In genomic region chr16:22807468-22808070, GRCm38 (mm10) we compare ENCODE assay signal across 8 mouse cellular contexts. TPM values are rescaled to one million over a fixed set of nuclear protein-coding genes. Genes with fewer than 3 reads are reported as not detected.
DNase-seq lines count a peak whose midpoint lies in the region; ATAC-seq and TF ChIP-seq lines count a peak whose summit lies in the region.

No protein-coding gene starts in this region.

- peak; percentile 64 for TF ChIP-seq CTCF in left cerebral cortex, adult 2 months (IDR thresholded peaks at IDR 0.05)

- ATAC-seq in embryonic facial prominence, embryonic 12.5 days (ENCODE audit: insufficient number of reproducible peaks, insufficient read depth, low FRiP score, low TSS enrichment), result no peak
- peak; percentile 72 for ATAC-seq in megakaryocyte, adult 5-6 weeks (ENCODE audit: poor library complexity, severe bottlenecking)

- H3K36me3 ChIP-seq in embryonic facial prominence, embryonic 12.5 days, result no peaks in the 10 kb centered on the region
- H3K36me3 ChIP-seq in hindbrain, embryonic 10.5 days, result no peaks in the 10 kb centered on the region

- H3K27me3 ChIP-seq in embryonic facial prominence, embryonic 12.5 days, result peaks cover 7% of the 10 kb centered on the region; the same call in 1 of the 2 replicates
- H3K27me3 ChIP-seq in hindbrain, embryonic 10.5 days (ENCODE audit: insufficient read depth, poor library complexity, severe bottlenecking), result peaks cover 40% of the 10 kb centered on the region

- no peaks in the 10 kb centered on the region for H3K9me3 ChIP-seq in embryonic facial prominence, embryonic 12.5 days
- H3K9me3 ChIP-seq in hindbrain, embryonic 10.5 days, result no peaks in the 10 kb centered on the region

- no peak overlapping the region for H3K4me3 ChIP-seq in embryonic facial prominence, embryonic 12.5 days
- H3K4me3 ChIP-seq in hindbrain, embryonic 10.5 days, result no peak overlapping the region
- H3K4me3 ChIP-seq in left cerebral cortex, adult 2 months, result peak overlapping the region; percentile 25; the same call in 1 of the 2 replicates

- H3K9ac ChIP-seq in embryonic facial prominence, embryonic 12.5 days, result no peak overlapping the region

- H3K27ac ChIP-seq in embryonic facial prominence, embryonic 12.5 days, result no peak overlapping the region
- H3K27ac ChIP-seq in hindbrain, embryonic 10.5 days, result no peak overlapping the region
- H3K27ac ChIP-seq in left cerebral cortex, adult 2 months, result no peak overlapping the region

- peak; percentile 16 to 80 for DNase-seq in adrenal gland, adult (ENCODE audit: inconsistent age in 2 of 2, low spot score in 1 of 2)
- no peak for DNase-seq in adrenal gland, postnatal 4 days (ENCODE audit: low spot score in 2 of 2)
- DNase-seq in adrenal gland, postnatal 14 days, result peak; percentile 62
- DNase-seq in hindbrain, embryonic 10.5 days (ENCODE audit: low spot score), result peak; percentile 45
- DNase-seq in left cerebral cortex, adult 2 months (ENCODE audit: extremely low spot score in 1 of 2, low spot score in 2 of 2), result peak; percentile 63 to 67
- peak; percentile 47 for DNase-seq in right cerebral cortex, postnatal 25 days

- H3K4me1 ChIP-seq in embryonic facial prominence, embryonic 12.5 days, result peaks cover 4% of the 10 kb centered on the region; the same call in 1 of the 2 replicates
- no peaks in the 10 kb centered on the region for H3K4me1 ChIP-seq in hindbrain, embryonic 10.5 days (replicated peaks)

- WGBS in embryonic facial prominence, embryonic 12.5 days, result 13% methylated on average over 17 of the region's 17 CpGs
- 17% methylated on average over 17 of the region's 17 CpGs for WGBS in hindbrain, embryonic 10.5 days

- intact Hi-C loops in left cerebral cortex, adult 2 months (cut with DNase I), result loop anchor here (1.0 to 2.0 kb wide), 2 partner anchors 243 to 505 kb away; no protein-coding TSS in a partner anchor

- peak overlapping the region; percentile 29; the same call in 1 of the 2 replicates for H3K4me2 ChIP-seq in embryonic facial prominence, embryonic 12.5 days (replicated peaks)

RNA-seq across cellular contexts. Expression of gene Crygs, which starts 3.8 kb away (rescaled TPM):
- total RNA-seq in adrenal gland, postnatal 4 days (2021), result not detected
- not detected in 2 replicates for total RNA-seq in adrenal gland, postnatal 14 days (2021)
- 0.62 and 0.88 TPM in 2 replicates for polyA plus RNA-seq in embryonic facial prominence, embryonic 12.5 days (2016; fragmentation: Nextera tagmentation; extraction: Ambion mirVana)
- polyA plus RNA-seq in hindbrain, embryonic 10.5 days (2016; fragmentation: Nextera tagmentation; extraction: Ambion mirVana), result 0.84 TPM in 1 of 2 replicates, not detected in the other
- total RNA-seq in left cerebral cortex, adult 2 months (2021), result not detected
- not detected in 2 replicates for total RNA-seq in megakaryocyte, adult 5-6 weeks (2015)
- total RNA-seq in megakaryocyte, adult 5-6 weeks (2017), result not detected in 2 replicates

RNA-seq across cellular contexts. Expression of gene Tbccd1, which starts 49.9 kb away (rescaled TPM):
- total RNA-seq in adrenal gland, postnatal 4 days (2021), result 10 to 100 TPM; 21.4 to 23.4 TPM
- 18.3 and 18.5 TPM in 2 replicates for total RNA-seq in adrenal gland, postnatal 14 days (2021)
- polyA plus RNA-seq in embryonic facial prominence, embryonic 12.5 days (2016; fragmentation: Nextera tagmentation; extraction: Ambion mirVana), result 33.8 and 35.2 TPM in 2 replicates
- polyA plus RNA-seq in hindbrain, embryonic 10.5 days (2016; fragmentation: Nextera tagmentation; extraction: Ambion mirVana), result 32.3 and 37.6 TPM in 2 replicates
- total RNA-seq in left cerebral cortex, adult 2 months (2021), result 10 to 100 TPM; 11.9 to 14.6 TPM
- 14.3 and 24.1 TPM in 2 replicates for total RNA-seq in megakaryocyte, adult 5-6 weeks (2015)
- 18.7 and 21.0 TPM in 2 replicates for total RNA-seq in megakaryocyte, adult 5-6 weeks (2017)

RNA-seq across cellular contexts. Expression of gene Dnajb11, which starts 50.1 kb away (rescaled TPM):
- 10 to 100 TPM; 73.3 to 75.8 TPM for total RNA-seq in adrenal gland, postnatal 4 days (2021)
- 73.5 and 73.9 TPM in 2 replicates for total RNA-seq in adrenal gland, postnatal 14 days (2021)
- 97.9 and 102 TPM in 2 replicates for polyA plus RNA-seq in embryonic facial prominence, embryonic 12.5 days (2016; fragmentation: Nextera tagmentation; extraction: Ambion mirVana)
- polyA plus RNA-seq in hindbrain, embryonic 10.5 days (2016; fragmentation: Nextera tagmentation; extraction: Ambion mirVana), result 93.2 and 98.3 TPM in 2 replicates
- total RNA-seq in left cerebral cortex, adult 2 months (2021), result 10 to 100 TPM; 61.2 to 67.2 TPM
- total RNA-seq in megakaryocyte, adult 5-6 weeks (2015), result 62.0 and 63.4 TPM in 2 replicates
- 142 and 147 TPM in 2 replicates for total RNA-seq in megakaryocyte, adult 5-6 weeks (2017)

Comparison
In these comparisons a context has a peak if more than half of its experiments do, and no peak if none do; other contexts are left out.
1. DNase-seq: peak in adrenal gland, adult (2 of 2), adrenal gland, postnatal 14 days (single experiment), hindbrain, embryonic 10.5 days (single experiment), left cerebral cortex, adult 2 months (2 of 2) and right cerebral cortex, postnatal 25 days (single experiment); none in adrenal gland, postnatal 4 days (0 of 2).